9 mouse cellular contexts compared by ENCODE assay signal in genomic region chr1:51747494-51747893, GRCm38 (mm10).
DNase-seq lines count a peak whose midpoint lies in the region; ATAC-seq and TF ChIP-seq lines count a peak whose summit lies in the region.
"Had no signal": no experiment of that assay in that cellular context is flagged by ENCODE, and none has a peak within 500 bp of the region (broad histone marks: within the 10 kb centered on the region; RNA-seq: fewer than 3 reads in every experiment).

No protein-coding gene starts in this region.

- 24% methylated on average over 12 of the region's 12 CpGs for WGBS in kidney, postnatal 0 days
- 26% methylated on average over 12 of the region's 12 CpGs for WGBS in midbrain, embryonic 16.5 days

- ATAC-seq in kidney, postnatal 0 days (replicated peaks; ENCODE audit: low FRiP score, low read depth): no peak
- ATAC-seq in midbrain, embryonic 16.5 days: peak; percentile 52; the same call in 1 of the 2 replicates

- H3K27ac ChIP-seq in layer of hippocampus, adult 2 months: 0 out of 2 replicates have a peak overlapping the region, but pooled peaks have one; percentile 36
- no peak overlapping the region for H3K27ac ChIP-seq in kidney, postnatal 0 days
- no peak overlapping the region for H3K27ac ChIP-seq in midbrain, embryonic 16.5 days (ENCODE audit: low read length)
- H3K27ac ChIP-seq: liver, embryonic 15.5 days had no signal

- no peak overlapping the region for H3K9ac ChIP-seq in kidney, postnatal 0 days (ENCODE audit: low read depth, low read length)
- H3K9ac ChIP-seq in midbrain, embryonic 16.5 days (ENCODE audit: low read depth, low read length): no peak overlapping the region
- H3K9ac ChIP-seq: liver, embryonic 15.5 days had no signal

- H3K4me1 ChIP-seq in kidney, postnatal 0 days (replicated peaks; ENCODE audit: insufficient read depth, low read length): no peaks in the 10 kb centered on the region
- no peaks in the 10 kb centered on the region; the same call in 1 of the 2 replicates for H3K4me1 ChIP-seq in midbrain, embryonic 16.5 days (ENCODE audit: control insufficient read depth, insufficient read depth, low read length)
- H3K4me1 ChIP-seq: liver, embryonic 15.5 days had no signal

- no peaks in the 10 kb centered on the region for H3K9me3 ChIP-seq in kidney, postnatal 0 days (replicated peaks; ENCODE audit: low read length)
- H3K9me3 ChIP-seq in midbrain, embryonic 16.5 days (replicated peaks; ENCODE audit: control insufficient read depth, low read length, poor library complexity, severe bottlenecking): no peaks in the 10 kb centered on the region
- H3K9me3 ChIP-seq: liver, embryonic 15.5 days had no signal

- no peaks in the 10 kb centered on the region for H3K27me3 ChIP-seq in kidney, postnatal 0 days (ENCODE audit: insufficient read depth, low read length)
- H3K27me3 ChIP-seq in midbrain, embryonic 16.5 days (ENCODE audit: control insufficient read depth, insufficient read depth, low read depth, low read length): no peaks in the 10 kb centered on the region
- H3K27me3 ChIP-seq: liver, embryonic 15.5 days had no signal

- no peak for TF ChIP-seq CTCF in layer of hippocampus, adult 2 months (conservative IDR thresholded peaks at IDR 0.05)
- TF ChIP-seq CTCF in kidney, postnatal 0 days (IDR thresholded peaks at IDR 0.05; ENCODE audit: low read depth): no peak

- H3K4me3 ChIP-seq in layer of hippocampus, adult 2 months: no peak overlapping the region
- no peak overlapping the region for H3K4me3 ChIP-seq in kidney, postnatal 0 days (replicated peaks; ENCODE audit: low read depth, low read length)
- H3K4me3 ChIP-seq in midbrain, embryonic 16.5 days (ENCODE audit: low read depth, low read length): no peak overlapping the region
- H3K4me3 ChIP-seq: liver, embryonic 15.5 days had no signal

- peaks cover 12% of the 10 kb centered on the region for H3K36me3 ChIP-seq in kidney, postnatal 0 days (ENCODE audit: insufficient read depth, low read length)
- no peaks in the 10 kb centered on the region for H3K36me3 ChIP-seq in midbrain, embryonic 16.5 days (ENCODE audit: control insufficient read depth, insufficient read depth, low read length)
- H3K36me3 ChIP-seq: liver, embryonic 15.5 days had no signal

- DNase-seq in layer of hippocampus, adult 2 months (ENCODE audit: low spot score in 2 of 2): peak in 1 of 2 experiments; percentile 18
- no peak for DNase-seq in layer of hippocampus, adult 18-20 months (ENCODE audit: low spot score in 2 of 2)
- peak; percentile 69 for DNase-seq in adipocyte (ENCODE audit: low spot score)
- DNase-seq in gastrocnemius, adult 8-10 months (ENCODE audit: low spot score in 2 of 2): peak; percentile 28 to 31
- peak; percentile 61 for DNase-seq in kidney, postnatal 0 days (ENCODE audit: low spot score)
- DNase-seq in ovary, postnatal 14 days (ENCODE audit: low spot score): no peak
- DNase-seq in thymus, postnatal 25 days: no peak

- no peak overlapping the region for H3K4me2 ChIP-seq in kidney, postnatal 0 days (ENCODE audit: low read length)
- H3K4me2 ChIP-seq in midbrain, embryonic 16.5 days (ENCODE audit: low read length): no peak overlapping the region
- H3K4me2 ChIP-seq: liver, embryonic 15.5 days had no signal

Comparison
In these comparisons a context has a peak if more than half of its experiments do, and no peak if none do; other contexts are left out.
1. DNase-seq: peak in adipocyte (single experiment), gastrocnemius, adult 8-10 months (2 of 2) and kidney, postnatal 0 days (single experiment); none in layer of hippocampus, adult 18-20 months (0 of 2), ovary, postnatal 14 days (single experiment) and thymus, postnatal 25 days (single experiment).